Mouse (Mus musculus) cerebellum, adult 2 months (tissue): ENCODE data around the gene Tcap.

Experiments used
- CTCF ChIP-seq: fragments of 200-500 bp; IDR thresholded peaks from 2 replicates; pipeline ENCODE4 v1.5.1; 2011; ENCODE audit warnings: low read depth, mild to moderate bottlenecking, control low read depth, low read length, moderate library complexity, borderline replicate concordance; ENCODE audit not compliant: insufficient read depth
- POLR2A ChIP-seq: fragments of 200-500 bp; IDR thresholded peaks from 2 replicates; pipeline ENCODE4 v1.6.1; 2011; ENCODE audit warnings: low read length, control low read depth, borderline replicate concordance; ENCODE audit not compliant: insufficient read depth

- peak; percentile 87 for TF ChIP-seq CTCF
- TF ChIP-seq POLR2A: no peak
Measured at GRCm38 (mm10) chr11:98372406-98372805, 11.2 kb upstream of the Tcap start.
